Mouse (Mus musculus) intestine, embryonic 16.5 days (tissue): ENCODE measurements at regions not wholly inside any gene's neighbourhood (a gene's known extent, or its start where the extent isn't known, plus 50 kb on each side); places are given as distances from the start of the nearest gene placed in this dataset.

Source experiments
- ATAC-seq: fragments of 200-750 bp; cut with Nextera tagmentation; 2 replicates; pipeline ENCODE4 v1.8.0; 2017; ENCODE audit warnings: moderate TSS enrichment, moderate library complexity
- H3K27ac ChIP-seq: fragments of 300-500 bp; sonication (generic); 2 replicates; pipeline ENCODE4 v1.5.1; 2014; ENCODE audit warnings: mild to moderate bottlenecking, low read length
- H3K27me3 ChIP-seq: fragments of 300-500 bp; sonication (generic); replicated peaks from 2 replicates; pipeline ENCODE4 v1.6.1; 2014; ENCODE audit warnings: low read length, control low read depth, mixed read lengths; ENCODE audit not compliant: control insufficient read depth, insufficient read depth
- H3K36me3 ChIP-seq: fragments of 300-500 bp; sonication (generic); 2 replicates; pipeline ENCODE4 v1.6.1; 2014; ENCODE audit warnings: low read length, control low read depth; ENCODE audit not compliant: control insufficient read depth, insufficient read depth
- H3K4me1 ChIP-seq: fragments of 300-500 bp; sonication (generic); 2 replicates; pipeline ENCODE4 v1.6.1; 2014; ENCODE audit warnings: low read length, control low read depth, mixed read lengths; ENCODE audit not compliant: control insufficient read depth, insufficient read depth
- H3K4me2 ChIP-seq: fragments of 300-500 bp; sonication (generic); 2 replicates; pipeline ENCODE4 v1.6.1; 2014; ENCODE audit warnings: low read depth, low read length, control low read depth
- H3K4me3 ChIP-seq: fragments of 300-500 bp; sonication (generic); 2 replicates; pipeline ENCODE4 v1.5.1; 2014; ENCODE audit warnings: mild to moderate bottlenecking, low read length
- H3K9ac ChIP-seq: fragments of 300-500 bp; sonication (generic); 2 replicates; pipeline ENCODE4 v1.6.1; 2014; ENCODE audit warnings: low read depth, low read length
- H3K9me3 ChIP-seq: fragments of 300-500 bp; sonication (generic); 2 replicates; pipeline ENCODE4 v1.6.1; 2016; ENCODE audit warnings: low read length, control low read depth; ENCODE audit not compliant: control insufficient read depth
- WGBS: fragments of 180-500 bp; shearing (Covaris S2); extraction: QIAGEN DNeasy Blood & Tissue Kit; methylation state at CpG from one replicate; pipeline ENCODE4 v1.1.7; 2014; 5-methylcytosine and 5-hydroxymethylcytosine counted together

- Histone ChIP-seq H3K27me3 (no peaks in the 10 kb centered on the region), H3K4me3 (no peak overlapping the region), H3K9ac (no peak overlapping the region), H3K36me3 (0 out of 2 replicates have a peak, but pooled peaks cover 3% of the 10 kb centered on the region), H3K9me3 (no peaks in the 10 kb centered on the region), H3K4me1 (0 out of 2 replicates have a peak, but pooled peaks cover 5% of the 10 kb centered on the region), H3K27ac (no peak overlapping the region), H3K4me2 (no peak overlapping the region)
- ATAC-seq = no peak
- WGBS = 91% methylated on average over 1 of the region's 1 CpGs
These were observed 239.8 kb upstream of the Smim15 start for GRCm38 (mm10) chr13:107804418-107804817.

DNA sequence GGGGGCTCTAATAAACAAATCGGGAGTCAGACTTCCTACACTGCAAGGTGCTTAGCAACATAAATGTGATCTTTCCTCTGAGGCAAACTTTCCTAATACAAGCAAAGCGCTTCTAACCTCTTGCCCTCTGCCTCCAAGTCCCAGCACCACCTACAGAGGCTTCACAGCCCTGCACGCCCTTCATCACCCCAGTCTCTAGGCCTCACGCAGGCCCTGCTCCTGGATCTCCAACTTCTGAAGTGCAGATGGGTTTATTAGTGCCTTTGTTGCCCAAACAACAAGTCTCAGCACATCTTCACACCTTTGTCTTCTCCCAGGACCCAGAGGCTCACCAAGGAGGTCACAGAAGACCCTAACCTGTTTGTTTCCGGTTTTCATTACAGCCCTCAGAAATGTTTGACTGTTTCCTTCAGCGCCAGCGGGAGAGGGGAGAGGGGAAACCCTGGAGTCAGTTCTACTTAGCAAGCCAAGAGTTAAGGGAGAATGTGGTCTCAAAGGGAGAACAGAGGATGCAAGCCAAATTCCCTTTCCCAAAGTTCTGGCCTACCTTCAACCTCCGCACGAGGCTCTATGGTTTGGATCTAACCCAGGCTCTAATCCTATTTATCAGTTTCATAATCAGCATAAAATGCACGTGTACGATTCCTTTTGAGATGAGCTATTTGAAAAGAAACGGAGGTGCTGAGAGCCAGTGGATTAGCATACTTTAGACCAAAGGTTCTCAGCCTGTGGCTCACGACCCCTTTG is 244.9 kb upstream of the Smim15 start:
- 43% methylated on average over 13 of the region's 13 CpGs for WGBS
- 0 out of 2 replicates have a peak, but pooled peaks cover 8% of the 10 kb centered on the region for H3K4me1 ChIP-seq

DNA sequence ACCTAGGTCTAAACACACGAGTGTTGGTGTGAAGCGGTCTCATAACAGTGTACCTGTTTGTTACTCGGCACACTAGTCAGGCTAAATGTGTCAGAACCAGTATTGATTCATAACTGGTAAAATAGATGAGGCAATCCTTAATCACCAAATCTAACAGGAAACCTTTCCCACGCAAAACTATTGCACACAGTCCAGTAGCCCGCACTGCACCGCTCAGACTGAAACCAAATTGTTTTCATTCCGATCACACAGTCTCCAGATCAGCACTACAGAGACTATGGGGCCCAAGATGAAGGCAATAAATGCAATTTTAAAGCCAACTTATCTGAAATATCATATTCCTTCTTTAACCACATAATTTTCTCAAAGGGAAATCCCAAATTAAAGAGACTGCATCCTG is 246.1 kb upstream of the Smim15 start:
- no peak for ATAC-seq
- WGBS = 50% methylated on average over 7 of the region's 7 CpGs
- H3K4me1 ChIP-seq = peaks cover 15% of the 10 kb centered on the region

More for the DNA sequence above, 244.9 kb upstream of the Smim15 start:
- no peak overlapping the region for H3K4me2 ChIP-seq
- no peak overlapping the region for H3K4me3 ChIP-seq
- H3K27me3 ChIP-seq = no peaks in the 10 kb centered on the region
- ATAC-seq = no peak; the same call in 1 of the 2 replicates
- H3K9ac ChIP-seq = no peak overlapping the region
- 0 out of 2 replicates have a peak, but pooled peaks cover 2% of the 10 kb centered on the region for H3K36me3 ChIP-seq
- no peaks in the 10 kb centered on the region for H3K9me3 ChIP-seq
- no peak overlapping the region for H3K27ac ChIP-seq

GRCm38 (mm10) chr13:107795516-107795915 is 248.7 kb upstream of the Smim15 start:
- H3K4me2 ChIP-seq = no peak overlapping the region
- ATAC-seq = no peak
- H3K27me3 ChIP-seq = no peaks in the 10 kb centered on the region
- H3K9ac ChIP-seq = no peak overlapping the region
- no peak overlapping the region for H3K4me3 ChIP-seq
- no peaks in the 10 kb centered on the region for H3K9me3 ChIP-seq
- WGBS = 73% methylated on average over 3 of the region's 3 CpGs
- peaks cover 19% of the 10 kb centered on the region for H3K4me1 ChIP-seq
- H3K36me3 ChIP-seq = no peaks in the 10 kb centered on the region
- H3K27ac ChIP-seq = no peak overlapping the region

More for the DNA sequence above, 246.1 kb upstream of the Smim15 start:
- no peak overlapping the region for H3K27ac ChIP-seq
- no peak overlapping the region for H3K4me3 ChIP-seq
- H3K36me3 ChIP-seq = no peaks in the 10 kb centered on the region
- H3K27me3 ChIP-seq = no peaks in the 10 kb centered on the region
- H3K4me2 ChIP-seq = no peak overlapping the region
- H3K9ac ChIP-seq = no peak overlapping the region
- no peaks in the 10 kb centered on the region for H3K9me3 ChIP-seq

GRCm38 (mm10) chr13:107791770-107792169 is 252.5 kb upstream of the Smim15 start:
- H3K9me3 ChIP-seq = no peaks in the 10 kb centered on the region
- H3K27ac ChIP-seq = no peak overlapping the region
- WGBS = 84% methylated on average over 9 of the region's 9 CpGs
- no peak for ATAC-seq
- H3K4me1 ChIP-seq = peaks cover 12% of the 10 kb centered on the region
- H3K27me3 ChIP-seq = no peaks in the 10 kb centered on the region
- H3K36me3 ChIP-seq = no peaks in the 10 kb centered on the region
- H3K4me2 ChIP-seq = no peak overlapping the region
- no peak overlapping the region for H3K9ac ChIP-seq
- no peak overlapping the region for H3K4me3 ChIP-seq

- H3K4me1 ChIP-seq = peaks cover 6% of the 10 kb centered on the region; the same call in 1 of the 2 replicates
- H3K4me2 ChIP-seq = no peak overlapping the region
- no peak overlapping the region for H3K27ac ChIP-seq
- no peaks in the 10 kb centered on the region for H3K9me3 ChIP-seq
- H3K9ac ChIP-seq = no peak overlapping the region
- no peaks in the 10 kb centered on the region for H3K36me3 ChIP-seq
- no peak for ATAC-seq
- no peaks in the 10 kb centered on the region for H3K27me3 ChIP-seq
- 58% methylated on average over 5 of the region's 5 CpGs for WGBS
- no peak overlapping the region for H3K4me3 ChIP-seq
These were observed 259.3 kb upstream of the Smim15 start for GRCm38 (mm10) chr13:107784971-107785370.

GRCm38 (mm10) chr13:107781741-107782140 is 262.5 kb upstream of the Smim15 start:
- Histone ChIP-seq H3K36me3 (no peaks in the 10 kb centered on the region), H3K9ac (no peak overlapping the region), H3K4me2 (no peak overlapping the region), H3K27ac (no peak overlapping the region), H3K4me3 (no peak overlapping the region), H3K4me1 (peaks cover 4% of the 10 kb centered on the region; the same call in 1 of the 2 replicates), H3K27me3 (no peaks in the 10 kb centered on the region), H3K9me3 (no peaks in the 10 kb centered on the region)
- ATAC-seq = 0 out of 2 replicates have a peak, but pooled peaks have one; percentile 36
- 91% methylated on average over 8 of the region's 8 CpGs for WGBS

GRCm38 (mm10) chr13:107781221-107781620 is 263.0 kb upstream of the Smim15 start:
- WGBS = 92% methylated on average over 2 of the region's 2 CpGs

DNA sequence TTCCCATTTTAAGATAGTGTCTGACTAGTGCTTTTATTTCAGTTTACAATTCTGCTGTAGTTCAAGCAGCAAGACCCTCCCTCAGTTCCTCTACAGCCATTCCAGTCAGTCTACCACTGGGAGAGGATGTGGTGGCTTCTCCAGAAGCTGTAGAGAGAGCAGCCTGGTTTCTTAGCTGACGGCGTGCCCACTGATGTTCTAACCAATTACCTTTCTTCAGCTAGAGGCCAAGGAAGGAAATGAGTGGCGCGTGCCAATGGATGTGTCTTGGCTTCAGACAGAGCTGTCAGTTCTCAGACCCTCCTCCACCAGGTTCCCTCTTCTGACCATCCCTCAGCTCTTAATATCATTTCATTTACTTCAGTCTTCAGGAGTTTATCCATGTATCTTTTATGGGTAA is 264.7 kb upstream of the Smim15 start:
- no peaks in the 10 kb centered on the region for H3K27me3 ChIP-seq
- no peak overlapping the region for H3K4me2 ChIP-seq
- no peaks in the 10 kb centered on the region for H3K9me3 ChIP-seq
- peaks cover 4% of the 10 kb centered on the region; the same call in 1 of the 2 replicates for H3K4me1 ChIP-seq
- 0 out of 2 replicates have a peak, but pooled peaks cover 2% of the 10 kb centered on the region for H3K36me3 ChIP-seq
- WGBS = 89% methylated on average over 4 of the region's 4 CpGs
- no peak for ATAC-seq
- H3K27ac ChIP-seq = no peak overlapping the region
- H3K4me3 ChIP-seq = no peak overlapping the region
- H3K9ac ChIP-seq = no peak overlapping the region

More at GRCm38 (mm10) chr13:107781221-107781620, 263.0 kb upstream of the Smim15 start:
- Histone ChIP-seq H3K4me1 (peaks cover 4% of the 10 kb centered on the region; the same call in 1 of the 2 replicates), H3K9ac (no peak overlapping the region), H3K27ac (no peak overlapping the region), H3K9me3 (no peaks in the 10 kb centered on the region), H3K27me3 (no peaks in the 10 kb centered on the region), H3K4me2 (no peak overlapping the region), H3K36me3 (no peaks in the 10 kb centered on the region), H3K4me3 (no peak overlapping the region)
- ATAC-seq = no peak; the same call in 1 of the 2 replicates
